In the genomic region with DNA sequence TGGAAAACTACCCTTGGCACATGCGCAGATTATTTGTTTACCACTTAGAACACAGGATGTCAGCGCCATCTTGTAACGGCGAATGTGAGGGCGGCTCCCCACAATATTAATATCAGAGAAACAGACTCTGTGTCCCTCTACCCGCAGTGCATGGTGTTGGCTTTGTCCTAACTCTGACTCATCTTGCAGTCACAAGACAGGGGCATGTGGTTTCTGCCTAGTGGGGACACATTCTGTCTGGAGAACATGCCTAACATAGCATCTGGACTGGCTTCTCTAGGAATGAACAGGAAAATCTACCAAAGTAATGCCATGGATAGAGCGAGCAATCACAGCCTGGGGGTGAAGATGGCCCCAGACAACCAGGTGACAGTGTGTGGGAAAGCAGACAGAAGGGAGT, we compare ENCODE assay signal across 13 mouse cellular contexts. TPM values are rescaled to one million over a fixed set of nuclear protein-coding genes. Genes with fewer than 3 reads are reported as not detected.
"Had no signal": no experiment of that assay in that cellular context is flagged by ENCODE, and none has a peak within 500 bp of the region (broad histone marks: within the 10 kb centered on the region; RNA-seq: fewer than 3 reads in every experiment).

No protein-coding gene starts in this region.

- DNase-seq: kidney, adult 8-10 months; kidney, postnatal 25 days; left cerebral cortex, postnatal 4 days; lung, adult 18-20 months; thymus, adult 18-20 months; thymus, postnatal 14 days had no signal

- H3K27ac ChIP-seq: limb, embryonic 13.5 days; liver, embryonic 14.5 days; midbrain, embryonic 12.5 days; neural tube, embryonic 12.5 days had no signal

- H3K4me1 ChIP-seq: neural tube, embryonic 12.5 days had no signal

- H3K9ac ChIP-seq: limb, embryonic 13.5 days; liver, embryonic 14.5 days; midbrain, embryonic 12.5 days; neural tube, embryonic 12.5 days had no signal

- H3K4me2 ChIP-seq: limb, embryonic 13.5 days; midbrain, embryonic 12.5 days; neural tube, embryonic 12.5 days had no signal

- H3K9me3 ChIP-seq: limb, embryonic 13.5 days; midbrain, embryonic 12.5 days; neural tube, embryonic 12.5 days had no signal

- H3K27me3 ChIP-seq: limb, embryonic 13.5 days had no signal

- H3K4me3 ChIP-seq: limb, embryonic 13.5 days; midbrain, embryonic 12.5 days; neural tube, embryonic 12.5 days had no signal

- H3K36me3 ChIP-seq: limb, embryonic 13.5 days; midbrain, embryonic 12.5 days; neural tube, embryonic 12.5 days had no signal

RNA-seq across cellular contexts. Expression of gene Syt13, which starts 23.9 kb away (rescaled TPM):
- total RNA-seq: liver, adult 2 months; megakaryocyte-erythroid progenitor cell, adult 5-6 weeks; neutrophil, adult 5-6 weeks had no signal
- polyA plus RNA-seq: liver, adult 2 months had no signal
